23 mouse cellular contexts compared by ENCODE assay signal in genomic region chr2:77166366-77166765, GRCm38 (mm10). TPM values are rescaled to one million over a fixed set of nuclear protein-coding genes. Genes with fewer than 3 reads are reported as not detected.
A peak's percentile ranks its signal among the peaks of the same experiment; 100 is the strongest.
DNase-seq lines count a peak whose midpoint lies in the region; ATAC-seq and TF ChIP-seq lines count a peak whose summit lies in the region.
"Had no signal": no experiment of that assay in that cellular context is flagged by ENCODE, and none has a peak within 500 bp of the region (broad histone marks: within the 10 kb centered on the region; RNA-seq: fewer than 3 reads in every experiment).

No protein-coding gene starts in this region.

- no peak for ATAC-seq in heart, embryonic 14.5 days (ENCODE audit: insufficient number of reproducible peaks, insufficient read depth, low FRiP score, low read depth)
- ATAC-seq in midbrain, embryonic 11.5 days (ENCODE audit: low FRiP score): no peak
- ATAC-seq in midbrain, embryonic 16.5 days: no peak
- ATAC-seq in Patski: peak; percentile 74
- no peak for ATAC-seq in erythroid progenitor cell, adult 5-6 weeks (replicated peaks; ENCODE audit: low FRiP score, poor library complexity, severe bottlenecking)
- ATAC-seq: CD4-positive, CD25-positive, alpha-beta regulatory T cell, adult 4 months; forebrain, embryonic 15.5 days; intestine, embryonic 15.5 days had no signal

- no peaks in the 10 kb centered on the region for H3K27me3 ChIP-seq in heart, embryonic 14.5 days (ENCODE audit: control insufficient read depth, insufficient read depth, low read length)
- H3K27me3 ChIP-seq in midbrain, embryonic 11.5 days (ENCODE audit: control insufficient read depth, insufficient read depth, low read length): no peaks in the 10 kb centered on the region
- H3K27me3 ChIP-seq in midbrain, embryonic 16.5 days (ENCODE audit: control insufficient read depth, insufficient read depth, low read depth, low read length): no peaks in the 10 kb centered on the region; the same call in 1 of the 2 replicates
- no peaks in the 10 kb centered on the region for H3K27me3 ChIP-seq in Patski
- H3K27me3 ChIP-seq: forebrain, embryonic 15.5 days; intestine, embryonic 15.5 days; kidney, embryonic 15.5 days had no signal

- POLR2A ChIA-PET in Patski (lab: Charles Lee): no interaction called here

- peak overlapping the region in 1 of 2 experiments; percentile 2; a peak in 1 of 4 replicates for H3K4me3 ChIP-seq in heart, embryonic 14.5 days (ENCODE audit: control insufficient read depth in 1 of 2, insufficient read depth in 1 of 2, low read depth in 1 of 2, low read length in 2 of 2)
- H3K4me3 ChIP-seq in midbrain, embryonic 11.5 days (ENCODE audit: low read depth, low read length): no peak overlapping the region
- H3K4me3 ChIP-seq in midbrain, embryonic 16.5 days (ENCODE audit: low read depth, low read length): no peak overlapping the region
- H3K4me3 ChIP-seq: embryonic facial prominence, embryonic 13.5 days; forebrain, embryonic 15.5 days; hindbrain, embryonic 13.5 days; intestine, embryonic 15.5 days; kidney, embryonic 15.5 days had no signal

- peaks cover 54% of the 10 kb centered on the region for H3K36me3 ChIP-seq in heart, embryonic 14.5 days (ENCODE audit: control insufficient read depth, insufficient read depth, low read length)
- no peaks in the 10 kb centered on the region for H3K36me3 ChIP-seq in midbrain, embryonic 11.5 days (ENCODE audit: control insufficient read depth, insufficient read depth, low read length)
- no peaks in the 10 kb centered on the region for H3K36me3 ChIP-seq in midbrain, embryonic 16.5 days (ENCODE audit: control insufficient read depth, insufficient read depth, low read length)
- H3K36me3 ChIP-seq: embryonic facial prominence, embryonic 13.5 days; forebrain, embryonic 15.5 days; G1E; hindbrain, embryonic 13.5 days; intestine, embryonic 15.5 days; kidney, embryonic 15.5 days had no signal

- H3K4me1 ChIP-seq in heart, embryonic 14.5 days (ENCODE audit: control insufficient read depth in 2 of 2, insufficient read depth in 2 of 2, low read length in 2 of 2): peaks cover 10 to 42% of the 10 kb centered on the region in 2 experiments
- H3K4me1 ChIP-seq in midbrain, embryonic 11.5 days (ENCODE audit: control insufficient read depth, insufficient read depth, low read length): peaks cover 14% of the 10 kb centered on the region
- peaks cover 12% of the 10 kb centered on the region for H3K4me1 ChIP-seq in midbrain, embryonic 16.5 days (ENCODE audit: control insufficient read depth, insufficient read depth, low read length)

- no peaks in the 10 kb centered on the region for H3K9me3 ChIP-seq in heart, embryonic 14.5 days (ENCODE audit: control insufficient read depth, low read length)
- no peaks in the 10 kb centered on the region for H3K9me3 ChIP-seq in midbrain, embryonic 11.5 days (ENCODE audit: control insufficient read depth, low read length)
- H3K9me3 ChIP-seq in midbrain, embryonic 16.5 days (replicated peaks; ENCODE audit: control insufficient read depth, low read length, poor library complexity, severe bottlenecking): no peaks in the 10 kb centered on the region
- H3K9me3 ChIP-seq: embryonic facial prominence, embryonic 13.5 days; forebrain, embryonic 15.5 days; hindbrain, embryonic 13.5 days; intestine, embryonic 15.5 days; kidney, embryonic 15.5 days had no signal

- TF ChIP-seq CTCF in Patski (IDR thresholded peaks at IDR 0.05): no peak

- in situ Hi-C loops in Patski (cut with MboI; ENCODE audit: low pct_unique_long_range_greater_than_20kb): no loop called here

- no peak overlapping the region for H3K27ac ChIP-seq in heart, embryonic 14.5 days (replicated peaks in 1 of 2; ENCODE audit: control insufficient read depth in 1 of 2, insufficient read depth in 1 of 2, low read depth in 2 of 2, low read length in 2 of 2)
- no peak overlapping the region for H3K27ac ChIP-seq in midbrain, embryonic 11.5 days (ENCODE audit: low read depth, low read length)
- no peak overlapping the region for H3K27ac ChIP-seq in midbrain, embryonic 16.5 days (ENCODE audit: low read length)
- H3K27ac ChIP-seq: embryonic facial prominence, embryonic 13.5 days; forebrain, embryonic 15.5 days; hindbrain, embryonic 13.5 days; intestine, embryonic 15.5 days; kidney, embryonic 15.5 days had no signal

- DNase-seq in heart, adult 18-20 months: no peak
- DNase-seq in midbrain, embryonic 11.5 days (ENCODE audit: low spot score, missing footprints): peak; percentile 61
- peak; percentile 49 for DNase-seq in Patski (ENCODE audit: low read depth, low spot score)
- DNase-seq in left cerebral cortex, postnatal 14 days (ENCODE audit: low spot score in 2 of 2): no peak
- DNase-seq: adrenal gland, adult 2 months; adrenal gland, postnatal 25 days; B cell, adult 2 months; cerebellum, adult 18-20 months; cerebellum, adult 9-11 months; cerebellum, postnatal 36 days; gastrocnemius, postnatal 10 days; heart, postnatal 4 days; kidney, adult 18-20 months had no signal

- intact Hi-C loops in left cerebral cortex, postnatal 14 days (cut with DNase I): no loop called here

- peak overlapping the region; percentile 82 for H3K4me2 ChIP-seq in heart, embryonic 14.5 days (ENCODE audit: low read length)
- H3K4me2 ChIP-seq in midbrain, embryonic 11.5 days: no peak overlapping the region
- H3K4me2 ChIP-seq in midbrain, embryonic 16.5 days (ENCODE audit: low read length): no peak overlapping the region
- H3K4me2 ChIP-seq: embryonic facial prominence, embryonic 13.5 days; forebrain, embryonic 15.5 days; hindbrain, embryonic 13.5 days; intestine, embryonic 15.5 days; kidney, embryonic 15.5 days had no signal

- H3K9ac ChIP-seq in heart, embryonic 14.5 days (ENCODE audit: low read length): no peak overlapping the region
- no peak overlapping the region for H3K9ac ChIP-seq in midbrain, embryonic 11.5 days (ENCODE audit: low read length)
- H3K9ac ChIP-seq in midbrain, embryonic 16.5 days (ENCODE audit: low read depth, low read length): no peak overlapping the region
- H3K9ac ChIP-seq: embryonic facial prominence, embryonic 13.5 days; forebrain, embryonic 15.5 days; hindbrain, embryonic 13.5 days; intestine, embryonic 15.5 days; kidney, embryonic 15.5 days had no signal

- CTCF ChIA-PET in Patski (lab: Charles Lee): interaction anchor here (1.2 to 1.6 kb wide), 2 partner anchors 37 to 41 kb away, joined by 3 read pairs; no protein-coding TSS in a partner anchor

- WGBS in heart, embryonic 14.5 days: 58% methylated on average over 4 of the region's 4 CpGs
- WGBS in midbrain, embryonic 11.5 days: 85% methylated on average over 4 of the region's 4 CpGs
- WGBS in midbrain, embryonic 16.5 days: 86% methylated on average over 4 of the region's 4 CpGs

RNA-seq across cellular contexts. Expression of gene Ccdc141, which starts 4.1 kb away (rescaled TPM):
- polyA plus RNA-seq in heart, embryonic 14.5 days (2014; fragmentation: Nextera tagmentation; extraction: Ambion mirVana): 189 and 213 TPM in 2 replicates
- total RNA-seq in heart, adult 18-20 months (2021): 100 to 1,000 TPM; 149 to 219 TPM
- polyA plus RNA-seq in midbrain, embryonic 11.5 days (2014; fragmentation: Nextera tagmentation; extraction: Ambion mirVana): 2.5 and 4.4 TPM in 2 replicates
- polyA plus RNA-seq in midbrain, embryonic 16.5 days (2015; fragmentation: Nextera tagmentation; extraction: Ambion mirVana): 7.1 and 8.5 TPM in 2 replicates
- 0.56 TPM for polyA plus RNA-seq in Patski (2021)
- total RNA-seq in erythroid progenitor cell, adult 5-6 weeks (2015; ENCODE audit: low replicate concordance): 2.2 and 2.9 TPM in 2 replicates
- total RNA-seq in erythroid progenitor cell, adult 5-6 weeks (2017; ENCODE audit: low replicate concordance): 0.45 and 4.2 TPM in 2 replicates
- total RNA-seq in left cerebral cortex, postnatal 14 days (2021): 10 to 100 TPM; 23.5 to 34.0 TPM
- polyA plus RNA-seq: G1E had no signal

Comparison
In these comparisons a context has a peak if more than half of its experiments do, and no peak if none do; other contexts are left out.
1. DNase-seq: peak in midbrain, embryonic 11.5 days (single experiment) and Patski (single experiment); none in heart, adult 18-20 months (0 of 2) and left cerebral cortex, postnatal 14 days (0 of 2).
2. RNA of gene Ccdc141, which starts 4.1 kb away (polyA plus RNA-seq): 189 to 213 TPM in heart, embryonic 14.5 days; 7.1 to 8.5 TPM in midbrain, embryonic 16.5 days, 2.5 to 4.4 TPM in midbrain, embryonic 11.5 days and 0.56 TPM in Patski (single experiment); every median in the first group is over 10 times any median in the second.